Mouse (Mus musculus) testis, adult 2 months (tissue): ENCODE data around the gene Gm38431. TPM values are rescaled to one million over a fixed set of nuclear protein-coding genes. Genes with fewer than 3 reads are reported as not detected.

Experiments used
- H3K27ac ChIP-seq: fragments of 200-500 bp; 2 replicates; pipeline ENCODE4 v1.5.1; 2012; ENCODE audit warnings: low read depth, low read length; ENCODE audit not compliant: control insufficient read depth, insufficient read depth
- H3K27me3 ChIP-seq: fragments of 200-500 bp; 2 replicates; pipeline ENCODE4 v1.6.1; 2012; ENCODE audit warnings: mild to moderate bottlenecking, low read length, moderate library complexity; ENCODE audit not compliant: control insufficient read depth, insufficient read depth
- H3K36me3 ChIP-seq: fragments of 200-500 bp; 2 replicates; pipeline ENCODE4 v1.6.1; 2012; ENCODE audit warnings: mild to moderate bottlenecking, low read length; ENCODE audit not compliant: control insufficient read depth, insufficient read depth
- H3K4me1 ChIP-seq: fragments of 200-500 bp; 2 replicates; pipeline ENCODE4 v1.6.1; 2012; ENCODE audit warnings: low read length; ENCODE audit not compliant: control insufficient read depth, insufficient read depth
- H3K4me3 ChIP-seq: fragments of 200-500 bp; 2 replicates; pipeline ENCODE4 v1.5.1; 2012; ENCODE audit warnings: low read depth, mild to moderate bottlenecking, low read length, moderate library complexity, mixed read lengths; ENCODE audit not compliant: control insufficient read depth
- CTCF ChIP-seq: fragments of 200-500 bp; IDR thresholded peaks from 2 replicates; pipeline ENCODE4 v1.5.1; 2012; ENCODE audit warnings: low read depth, mild to moderate bottlenecking, inconsistent platforms, low read length, moderate library complexity; ENCODE audit not compliant: control insufficient read depth, insufficient read depth, insufficient replicate concordance
- POLR2A ChIP-seq: fragments of 200-500 bp; IDR thresholded peaks from 2 replicates; pipeline ENCODE4 v1.6.1; 2012; ENCODE audit warnings: low read depth, mild to moderate bottlenecking, inconsistent platforms, low read length, moderate library complexity; ENCODE audit not compliant: control insufficient read depth
- polyA plus RNA-seq: library from polyadenylated mRNA; depleted of rRNA; stranded (reverse); fragments of >200 nt; gene quantifications from 2 replicates; pipeline ENCODE4 v1.2.3, GENCODE M21; 2012; rRNA removed

Gm38431 gene
- polyA plus RNA-seq, 1 experiment: 5.1 TPM

DNA sequence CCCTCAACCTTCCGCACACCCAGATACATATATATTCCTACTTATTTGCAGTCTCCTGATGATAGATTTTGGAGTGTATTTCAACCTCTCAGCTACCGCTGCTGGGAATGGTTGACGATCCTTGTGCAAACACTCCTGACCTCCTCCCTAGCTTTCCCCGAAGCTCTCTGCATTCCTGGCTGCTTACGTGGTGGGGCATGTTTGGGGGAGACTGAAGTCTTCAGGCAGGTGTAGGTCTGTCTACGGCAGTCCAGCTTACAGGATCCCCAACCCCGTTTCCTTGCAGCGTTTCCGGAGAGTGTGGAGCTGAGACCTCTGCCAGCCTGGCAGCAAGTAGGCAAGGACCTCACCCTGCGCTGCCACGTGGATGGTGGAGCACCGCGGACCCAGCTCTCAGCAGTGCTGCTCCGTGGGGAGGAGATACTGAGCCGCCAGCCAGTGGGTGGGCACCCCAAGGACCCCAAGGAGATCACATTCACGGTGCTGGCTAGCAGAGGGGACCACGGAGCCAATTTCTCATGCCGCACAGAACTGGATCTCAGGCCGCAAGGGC, 66.5 kb downstream of the Gm38431 start:
- TF ChIP-seq POLR2A: no peak
- TF ChIP-seq CTCF: no peak
- peaks cover 10% of the 10 kb centered on the region for H3K4me1 ChIP-seq
- H3K27me3 ChIP-seq: no peaks in the 10 kb centered on the region
- no peak overlapping the region for H3K4me3 ChIP-seq
- H3K27ac ChIP-seq: no peak overlapping the region
- H3K36me3 ChIP-seq: no peaks in the 10 kb centered on the region

DNA sequence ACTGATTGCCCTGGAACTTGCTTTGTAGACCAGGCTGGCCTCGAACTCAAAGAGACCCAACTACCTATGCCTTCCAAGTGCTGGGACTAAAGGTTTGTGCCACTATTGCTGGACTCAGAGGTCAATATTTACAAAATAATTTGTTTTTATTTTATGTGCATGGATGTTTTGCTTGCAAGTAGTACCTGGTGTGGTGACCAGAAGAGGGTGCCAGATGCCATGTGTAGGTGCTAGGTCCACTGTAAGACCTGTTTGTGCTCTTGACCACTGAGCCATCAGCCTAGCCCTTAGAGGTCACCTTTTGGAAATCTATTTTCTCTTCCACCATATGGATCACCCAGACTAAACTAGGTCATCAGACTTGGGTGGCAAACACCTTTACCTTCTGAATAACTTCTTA, 69.1 kb downstream of the Gm38431 start:
- no peaks in the 10 kb centered on the region for H3K27me3 ChIP-seq
- no peak overlapping the region for H3K4me3 ChIP-seq
- TF ChIP-seq POLR2A (no peak), CTCF (no peak)
- peaks cover 2% of the 10 kb centered on the region; the same call in 1 of the 2 replicates for H3K4me1 ChIP-seq
- H3K36me3 ChIP-seq: no peaks in the 10 kb centered on the region
- no peak overlapping the region for H3K27ac ChIP-seq

DNA sequence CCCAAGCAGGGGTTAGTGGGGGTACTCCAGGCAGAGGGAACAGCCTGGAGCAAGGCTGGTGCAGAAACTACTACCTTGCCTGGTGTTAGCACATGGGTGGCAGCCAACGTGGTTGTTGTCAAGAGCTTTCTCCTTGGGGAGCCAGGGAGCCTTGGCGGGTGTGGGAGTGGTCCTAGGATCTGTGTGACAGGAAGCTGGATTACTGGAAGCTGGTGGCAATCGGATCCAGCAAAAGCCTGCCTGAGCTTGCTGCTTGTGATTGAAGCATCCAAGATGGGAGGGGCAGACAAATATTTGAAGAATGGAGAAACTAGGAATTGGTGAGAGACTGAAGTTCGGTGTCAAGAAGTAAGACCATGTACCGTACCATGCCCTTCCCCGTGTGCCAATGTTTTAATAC, 69.5 kb downstream of the Gm38431 start:
- H3K4me1 ChIP-seq: peaks cover 3% of the 10 kb centered on the region
- TF ChIP-seq POLR2A (no peak), CTCF (no peak)
- H3K36me3 ChIP-seq: no peaks in the 10 kb centered on the region
- no peak overlapping the region for H3K4me3 ChIP-seq
- H3K27ac ChIP-seq: no peak overlapping the region
- H3K27me3 ChIP-seq: no peaks in the 10 kb centered on the region

DNA sequence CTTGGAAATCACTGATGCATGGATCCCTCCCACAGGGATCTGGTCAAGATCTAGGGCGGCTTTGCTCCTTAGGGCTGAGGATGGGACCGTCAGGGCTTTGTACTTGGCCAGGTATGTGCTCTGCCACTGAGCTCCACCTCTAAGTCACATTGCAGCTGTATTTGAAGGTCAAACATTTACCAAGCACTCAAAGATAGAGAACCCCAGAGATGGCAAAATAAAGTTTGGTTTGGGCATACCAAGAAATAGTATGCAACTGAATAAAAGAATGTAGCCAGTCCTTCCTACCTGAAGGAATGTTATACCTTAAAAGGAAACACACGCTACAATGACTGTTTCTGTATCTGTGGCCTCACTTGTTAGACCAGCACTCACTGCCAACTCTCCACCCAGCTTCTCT, 70.4 kb downstream of the Gm38431 start:
- H3K4me3 ChIP-seq: no peak overlapping the region
- TF ChIP-seq CTCF (no peak), POLR2A (no peak)
- peaks cover 9% of the 10 kb centered on the region for H3K4me1 ChIP-seq
- H3K27ac ChIP-seq: no peak overlapping the region
- H3K27me3 ChIP-seq: no peaks in the 10 kb centered on the region
- H3K36me3 ChIP-seq: no peaks in the 10 kb centered on the region

DNA sequence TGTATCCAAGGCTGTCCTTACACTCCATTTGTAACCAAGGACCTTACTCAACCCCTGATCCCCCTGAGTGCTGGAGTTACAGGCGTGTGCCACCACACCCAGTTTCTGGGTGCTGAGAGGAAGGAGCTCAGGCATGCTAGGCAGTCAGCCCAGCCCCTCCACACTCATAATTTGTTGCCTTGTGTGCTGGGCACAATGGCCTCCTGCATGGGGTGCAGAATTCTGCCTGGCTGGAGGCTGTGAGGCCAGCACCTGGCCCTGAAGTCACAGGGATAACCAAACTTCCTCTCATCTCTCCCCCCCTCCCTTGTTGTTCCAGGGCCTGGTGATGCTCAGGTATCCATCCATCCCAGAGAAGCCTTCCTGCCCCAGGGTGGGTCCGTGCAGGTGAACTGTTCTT, 73.2 kb downstream of the Gm38431 start:
- Histone ChIP-seq H3K27ac (no peak overlapping the region), H3K4me3 (no peak overlapping the region), H3K27me3 (no peaks in the 10 kb centered on the region; the same call in 1 of the 2 replicates), H3K4me1 (peaks cover 22% of the 10 kb centered on the region), H3K36me3 (no peaks in the 10 kb centered on the region)
- TF ChIP-seq CTCF (no peak), POLR2A (no peak)

Other genes starting within 250 kb of the Gm38431 start
- 2.6 and 3.1 TPM in 2 replicates for gene A230050P20Rik, start 223.4 kb downstream of the Gm38431 start, polyA plus RNA-seq
- gene Angptl6, start 212.3 kb downstream of the Gm38431 start, polyA plus RNA-seq: 0.88 and 1.1 TPM in 2 replicates
- gene Ppan, start 203.8 kb downstream of the Gm38431 start, polyA plus RNA-seq: 28.4 and 32.2 TPM in 2 replicates
- 223 and 282 TPM in 2 replicates for gene Eif3g, start 193.4 kb downstream of the Gm38431 start, polyA plus RNA-seq
- 15.4 and 18.3 TPM in 2 replicates for gene Dnmt1, start 132.1 kb downstream of the Gm38431 start, polyA plus RNA-seq
- gene S1pr2, start 115.2 kb downstream of the Gm38431 start, polyA plus RNA-seq: 0.70 and 0.87 TPM in 2 replicates
- 45.1 and 51.5 TPM in 2 replicates for gene Mrpl4, start 89.3 kb downstream of the Gm38431 start, polyA plus RNA-seq
- 1.8 TPM in 2 replicates for gene Icam1, start 76.0 kb downstream of the Gm38431 start, polyA plus RNA-seq
- 0.21 and 0.30 TPM in 2 replicates for gene Icam4, start 62.6 kb downstream of the Gm38431 start, polyA plus RNA-seq
- gene Icam5, start 59.9 kb downstream of the Gm38431 start, polyA plus RNA-seq: 4.0 and 4.2 TPM in 2 replicates
- gene Zglp1, start 24.9 kb downstream of the Gm38431 start, polyA plus RNA-seq: 1.7 and 2.4 TPM in 2 replicates
- 0.11 and 0.36 TPM in 2 replicates for gene Gm49373, start 18.9 kb downstream of the Gm38431 start, polyA plus RNA-seq
- 26.1 and 28.7 TPM in 2 replicates for gene Fdx1l, start 18.4 kb downstream of the Gm38431 start, polyA plus RNA-seq
- gene Raver1, start within 50 bp of the Gm38431 start, polyA plus RNA-seq: 71.1 and 78.7 TPM in 2 replicates
- 11.4 and 12.5 TPM in 2 replicates for gene Tyk2, start 39.2 kb upstream of the Gm38431 start, polyA plus RNA-seq
- 38.1 and 40.6 TPM in 2 replicates for gene Cdc37, start 58.0 kb upstream of the Gm38431 start, polyA plus RNA-seq
- gene Pde4a, start 73.7 kb upstream of the Gm38431 start, polyA plus RNA-seq: 80.2 and 82.0 TPM in 2 replicates
- gene Keap1, start 147.4 kb upstream of the Gm38431 start, polyA plus RNA-seq: 46.9 and 52.8 TPM in 2 replicates
- gene S1pr5, start 156.4 kb upstream of the Gm38431 start, polyA plus RNA-seq: not detected in 2 replicates
- gene Atg4d, start 173.3 kb upstream of the Gm38431 start, polyA plus RNA-seq: 27.5 and 31.8 TPM in 2 replicates
- gene Kri1, start 196.0 kb upstream of the Gm38431 start, polyA plus RNA-seq: 35.0 and 36.9 TPM in 2 replicates
- gene Cdkn2d, start 199.4 kb upstream of the Gm38431 start, polyA plus RNA-seq: 98.6 and 107 TPM in 2 replicates
- gene Ap1m2, start 220.3 kb upstream of the Gm38431 start, polyA plus RNA-seq: 3.0 and 3.8 TPM in 2 replicates
- gene Slc44a2, start 228.7 kb upstream of the Gm38431 start, polyA plus RNA-seq: 35.1 and 47.1 TPM in 2 replicates